Mouse (Mus musculus) urinary bladder, postnatal 14 days (tissue): ENCODE measurements around the gene Gp9.
A peak's percentile ranks its signal among the peaks of the same experiment; 100 is the strongest.

Source experiments
- DNase-seq: peaks from one replicate; pipeline ENCODE4 v3.0.0; 2021; ENCODE audit warnings: low spot score

Gp9 gene

DNA sequence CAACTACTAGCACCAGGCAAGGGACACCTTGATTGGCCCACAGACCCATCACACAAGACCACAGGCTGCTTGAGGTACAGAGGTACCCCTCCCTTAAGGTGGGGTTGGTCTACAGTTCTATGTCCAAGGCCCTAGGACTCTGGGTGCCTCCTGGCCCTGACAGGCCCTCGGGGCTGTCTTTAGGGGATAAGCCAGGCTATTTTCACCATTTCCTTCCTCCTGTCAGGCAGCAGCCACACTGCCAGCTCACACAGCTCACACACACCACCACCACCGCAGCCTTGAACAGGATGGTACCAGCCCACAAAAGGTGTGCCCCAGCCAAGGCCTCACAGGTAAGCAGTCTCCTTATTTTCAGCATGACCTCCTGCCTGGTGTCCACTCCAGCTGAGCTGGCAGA is at the start of gene Gp9:
Gene Gp9 (plus strand): TSS at position 231 of the 400 bp plus-strand sequence.
- DNase-seq: no peak

DNA sequence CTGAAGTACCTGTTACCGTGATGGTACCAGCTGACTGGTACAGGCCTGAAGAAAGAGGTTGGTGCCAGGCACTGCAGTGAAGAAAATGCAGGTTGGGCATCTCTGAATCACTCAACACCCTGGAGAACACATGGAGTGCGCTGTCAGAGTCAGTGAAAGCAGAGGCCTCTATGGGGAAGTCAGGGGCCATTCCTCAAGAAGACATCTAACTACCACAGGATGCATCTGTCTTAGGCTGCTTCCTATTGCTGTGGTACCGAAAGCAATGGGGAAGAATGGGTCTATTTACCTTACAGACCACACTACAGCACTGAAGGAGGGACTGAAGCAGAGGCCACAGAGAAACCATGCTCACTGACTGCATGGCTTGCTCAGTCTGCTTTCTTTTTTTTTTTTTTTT is 49.8 kb upstream of the Gp9 start:
- no peak for DNase-seq

DNA sequence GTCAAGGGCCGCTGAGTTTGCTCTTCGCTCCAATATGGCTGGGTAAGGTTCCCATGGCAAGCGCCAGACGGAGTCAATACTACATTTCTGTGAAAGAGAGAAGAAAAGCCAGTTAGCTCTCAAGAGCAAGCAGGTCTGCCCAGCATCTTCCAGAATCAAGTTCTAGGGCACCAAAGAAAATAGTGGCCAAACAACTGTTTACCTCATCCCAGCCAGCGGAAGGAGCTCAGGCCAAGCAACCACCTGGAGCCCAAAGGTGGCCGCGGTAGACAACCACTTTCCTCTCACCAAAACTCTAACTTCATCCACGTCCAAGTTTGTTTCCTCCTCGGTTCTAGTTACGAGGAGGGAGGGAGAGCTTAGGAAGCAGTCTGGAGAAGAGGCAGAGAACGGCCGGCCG is 47.7 kb upstream of the Gp9 start:
- DNase-seq: no peak

DNA sequence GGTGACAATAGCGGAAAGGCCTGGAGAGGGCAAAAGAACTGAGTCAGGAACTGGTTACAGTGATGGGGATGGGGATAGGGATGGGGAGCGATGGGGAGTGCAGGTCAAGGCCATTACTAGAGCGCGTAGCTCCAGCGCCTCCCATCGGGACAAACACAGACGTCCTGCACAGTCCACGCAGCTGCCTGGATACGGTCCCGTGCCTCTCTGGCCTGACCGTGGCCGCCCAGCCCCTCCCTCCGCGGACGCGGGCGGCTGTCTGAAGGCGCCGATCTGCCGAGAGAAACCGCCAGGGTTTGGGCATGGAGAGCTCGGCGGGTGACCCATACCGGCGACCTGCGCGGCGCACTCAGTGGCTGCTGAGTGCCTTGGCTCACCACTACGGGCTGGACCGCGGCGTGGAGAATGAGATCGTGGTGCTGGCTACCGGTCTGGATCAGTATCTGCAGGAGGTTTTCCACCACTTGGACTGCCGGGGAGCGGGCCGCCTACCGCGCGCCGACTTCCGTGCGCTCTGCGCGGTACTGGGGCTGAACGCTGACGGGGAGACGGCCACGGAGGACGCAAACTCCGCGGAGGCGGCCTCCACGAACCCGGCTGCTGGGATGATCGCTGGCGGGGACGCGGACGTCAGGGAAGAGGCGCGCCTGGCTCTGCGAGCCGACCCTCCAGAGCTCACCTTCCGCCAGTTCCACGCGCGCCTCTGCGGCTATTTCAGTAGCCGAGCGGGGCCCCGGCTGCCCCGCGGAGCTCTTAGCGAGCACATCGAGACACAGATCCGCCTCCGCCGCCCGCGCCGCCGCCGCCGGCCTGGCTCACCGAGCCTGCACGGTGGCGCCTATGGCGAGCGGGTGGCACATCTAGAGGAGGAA is 47.0 kb upstream of the Gp9 start, which contains the start of gene Efcc1:
Gene Efcc1 (plus strand): TSS at position 279 of the 872 bp plus-strand sequence.
- DNase-seq: peak; percentile 70

DNA sequence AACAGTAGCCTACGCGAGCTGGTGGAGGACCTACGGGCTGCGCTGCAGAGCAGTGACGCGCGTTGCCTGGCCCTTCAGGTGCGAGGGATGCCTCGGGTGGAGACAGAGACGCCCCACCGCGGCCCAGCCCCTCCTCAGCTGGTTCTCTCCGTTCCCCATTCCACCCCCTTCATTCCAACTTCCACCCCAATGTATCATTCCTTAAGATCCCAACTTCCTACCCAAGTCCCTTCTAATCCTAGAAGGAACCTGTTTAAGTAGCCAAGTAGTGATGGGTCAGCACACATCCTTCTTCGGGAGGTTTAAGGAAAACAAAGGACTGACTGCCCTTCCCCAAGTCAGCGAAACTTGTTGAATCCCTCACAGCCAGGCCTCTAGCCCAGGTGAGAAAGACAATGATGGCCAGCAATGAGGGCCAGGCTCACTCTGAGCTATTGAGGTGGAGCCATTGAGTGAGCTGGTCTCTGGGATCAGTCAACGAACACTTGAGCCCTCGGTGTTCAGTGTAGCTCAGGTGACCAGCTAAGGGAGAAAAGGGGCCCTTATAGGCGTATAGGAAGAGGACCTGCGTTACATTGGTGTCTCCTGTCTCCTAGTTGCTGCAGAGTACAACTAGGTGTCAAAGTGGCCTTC is 46.3 kb upstream of the Gp9 start:
- DNase-seq: no peak

DNA sequence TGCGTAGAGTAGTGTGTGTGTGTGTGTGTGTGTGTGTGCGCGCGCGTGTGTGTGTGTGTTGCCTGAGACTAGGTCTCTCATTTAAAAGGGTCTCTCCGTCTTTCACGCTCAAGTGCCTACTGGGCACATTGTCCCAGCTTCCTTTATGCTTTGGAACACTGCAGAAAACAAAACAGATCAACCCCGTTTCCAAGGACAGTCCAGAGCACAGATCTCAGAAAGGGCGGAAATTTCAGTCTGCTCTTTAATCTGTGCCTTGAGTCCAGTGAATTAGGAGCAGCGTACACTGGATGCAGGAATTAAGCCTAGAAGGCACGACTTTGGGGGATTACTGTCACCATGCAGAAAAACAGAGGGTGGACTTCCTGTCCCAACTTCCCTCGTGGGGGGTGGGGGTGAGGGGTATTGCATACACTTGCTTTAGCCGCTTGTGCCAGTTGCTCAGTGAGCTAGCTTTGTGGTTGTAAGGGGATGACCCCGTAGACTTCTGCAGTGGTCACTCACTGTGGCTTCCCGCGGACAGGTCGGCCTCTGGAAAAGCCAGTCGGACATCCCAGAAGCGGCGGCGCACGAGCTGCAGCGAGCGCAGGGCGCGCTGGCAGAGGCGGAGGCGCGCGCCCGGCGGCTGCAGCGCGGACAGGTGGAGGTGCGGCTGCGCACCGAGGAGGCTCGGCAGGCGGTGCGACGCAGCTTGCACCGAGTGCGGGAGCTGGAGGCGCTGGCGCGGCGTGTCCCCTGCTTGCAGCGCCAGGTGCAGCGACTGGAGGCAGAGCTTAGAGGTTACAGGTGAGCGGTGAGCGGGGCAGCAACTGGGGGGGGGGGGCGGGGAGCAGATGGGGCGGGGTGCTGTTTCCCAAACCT is 45.5 kb upstream of the Gp9 start:
- no peak for DNase-seq

DNA sequence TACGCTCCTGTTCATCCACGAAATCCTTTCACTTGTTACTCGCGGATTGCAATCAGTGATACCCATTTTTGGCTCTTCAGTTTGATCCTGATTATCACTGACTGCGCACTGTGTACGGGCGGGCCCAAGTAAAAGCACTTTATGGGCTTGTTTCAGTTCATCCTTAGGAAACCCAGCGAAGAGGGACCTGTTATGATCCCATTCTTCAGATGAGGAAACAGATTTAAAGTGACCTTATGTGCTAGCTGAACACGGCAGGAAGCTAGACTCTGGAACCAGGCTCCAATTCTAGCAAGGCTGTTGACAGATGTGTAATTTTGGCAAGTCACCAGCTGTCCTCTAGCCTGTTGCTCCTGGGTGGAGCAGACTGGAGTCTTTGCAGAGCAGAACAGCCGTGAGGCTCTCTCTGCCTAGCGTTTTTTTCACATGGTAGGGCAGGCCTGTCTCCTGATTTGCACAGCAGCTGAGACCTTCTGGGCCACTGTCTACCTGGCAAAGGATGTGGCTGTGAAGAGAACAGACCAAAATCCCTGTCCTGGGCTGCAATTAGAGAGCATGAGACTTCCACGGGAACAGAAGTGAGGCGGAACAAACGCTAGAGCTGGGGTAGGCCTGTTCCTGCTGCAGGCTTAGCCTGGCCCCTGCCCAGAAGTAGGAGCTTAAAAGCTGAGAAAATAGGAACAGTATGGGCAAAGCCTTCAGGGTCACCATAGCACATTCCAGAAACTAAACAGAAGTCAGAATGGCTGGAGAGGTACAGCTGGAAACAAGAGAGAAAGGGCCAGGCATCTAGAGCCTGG is 44.5 kb upstream of the Gp9 start:
- DNase-seq: peak; percentile 21

DNA sequence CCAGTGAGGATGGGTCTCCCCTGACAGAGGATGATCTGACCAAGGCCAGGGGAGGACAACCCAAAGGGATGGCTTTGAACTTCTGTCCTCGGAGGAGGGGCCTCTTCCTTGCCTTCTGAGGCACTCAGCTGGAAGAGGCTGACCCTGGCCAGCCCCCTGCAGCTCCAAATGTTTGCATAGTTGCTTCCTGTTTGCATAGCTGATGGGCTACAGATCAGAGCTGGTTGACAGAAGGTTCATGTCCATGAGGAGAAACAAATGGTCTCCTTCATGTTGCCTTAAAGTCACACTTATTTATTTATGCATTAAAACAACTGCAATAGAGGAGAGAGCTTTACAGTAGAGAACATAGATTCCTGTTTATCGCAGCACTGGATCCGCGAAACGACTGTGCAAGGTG is 43.7 kb upstream of the Gp9 start:
- DNase-seq: no peak

DNA sequence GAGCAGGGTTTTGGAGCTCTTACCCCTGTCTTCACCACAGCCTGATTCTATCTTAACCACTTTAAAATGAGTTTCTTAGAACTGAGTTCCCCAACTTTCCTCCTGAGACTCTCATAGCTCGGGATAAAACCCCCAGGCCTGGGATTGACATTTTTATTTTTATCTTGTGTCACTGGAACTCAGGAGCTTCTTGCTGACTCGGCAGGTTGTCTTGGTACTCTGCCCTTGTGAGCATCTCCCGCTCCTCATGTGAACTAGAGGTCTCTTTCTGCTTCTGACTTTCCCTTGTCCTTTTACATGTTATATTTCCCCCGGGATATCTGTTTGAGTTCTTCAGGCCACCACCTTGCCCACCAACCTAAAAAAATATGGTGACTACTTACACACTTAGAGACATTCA is 40.9 kb upstream of the Gp9 start:
- no peak for DNase-seq

DNA sequence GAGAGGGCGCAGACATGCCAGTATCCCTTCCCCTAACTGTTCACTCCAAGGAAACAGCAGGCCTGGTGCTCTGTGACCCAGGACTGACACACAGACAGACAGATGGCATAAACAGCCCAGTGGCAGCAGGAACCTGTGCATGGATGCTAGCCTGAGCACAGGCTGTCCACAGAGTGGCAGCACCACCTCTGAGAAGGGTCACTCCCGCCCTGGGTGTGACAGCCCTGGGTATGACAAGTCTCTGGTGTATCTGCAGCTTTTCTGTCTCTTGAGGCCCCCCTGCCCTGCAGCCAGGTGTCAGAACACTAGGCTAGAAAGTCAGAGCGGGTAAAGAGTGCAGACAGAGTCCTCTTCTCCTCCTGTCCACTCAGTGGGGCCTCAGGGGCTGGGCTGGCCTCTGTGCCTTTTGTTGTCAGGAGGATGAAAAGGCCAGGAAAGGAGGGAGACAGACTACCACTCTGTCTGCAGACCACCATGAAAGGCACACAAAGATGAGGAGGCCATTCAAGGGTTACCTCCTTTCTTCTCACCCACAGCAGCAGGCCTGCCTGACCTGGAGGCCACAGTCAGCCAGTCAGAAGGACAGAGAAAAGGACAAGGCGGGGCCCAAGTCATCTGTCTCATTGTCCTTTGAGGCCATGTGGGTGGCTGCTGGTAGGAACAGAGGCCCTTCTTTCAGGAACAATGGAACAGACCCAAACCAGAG is 39.8 kb upstream of the Gp9 start:
- DNase-seq: no peak

DNA sequence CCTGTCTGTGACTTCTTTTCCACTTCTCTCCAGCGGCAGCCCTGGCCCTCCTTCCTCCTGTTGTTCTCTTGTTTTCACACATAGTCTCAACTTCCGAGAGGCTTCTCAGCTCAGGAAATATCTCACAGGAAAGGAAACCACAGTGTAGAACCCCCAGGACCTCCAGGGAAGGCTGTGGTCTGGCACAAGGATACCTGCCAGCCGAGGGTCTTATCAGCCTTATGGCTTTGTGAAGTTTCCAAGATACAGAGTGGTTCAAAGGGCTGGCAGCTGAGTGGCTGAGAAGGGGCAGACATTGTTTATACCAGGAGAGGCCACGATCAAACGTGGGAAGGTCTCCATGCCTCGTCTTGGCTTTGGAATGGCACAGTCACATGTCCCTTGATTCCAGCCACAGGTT is 38.0 kb upstream of the Gp9 start:
- no peak for DNase-seq

DNA sequence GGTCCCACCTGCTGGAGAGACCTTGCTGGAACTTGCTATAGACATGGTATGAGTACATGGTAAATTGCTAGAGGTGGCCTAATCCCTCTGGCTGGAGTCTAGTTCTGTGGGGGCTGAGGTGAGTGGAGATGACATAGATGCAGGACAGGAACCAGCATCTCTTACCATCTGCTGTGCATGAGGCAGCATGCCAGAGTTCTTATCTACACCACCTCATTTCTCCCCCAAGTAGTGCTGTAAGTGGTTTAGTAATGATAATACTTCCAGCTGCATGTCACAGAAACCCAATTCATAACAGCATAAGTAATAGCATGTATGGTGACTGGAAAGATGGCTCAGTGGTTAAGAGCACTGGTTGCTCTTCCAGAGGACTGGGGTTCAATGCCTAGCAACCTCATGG is 37.4 kb upstream of the Gp9 start:
- no peak for DNase-seq

DNA sequence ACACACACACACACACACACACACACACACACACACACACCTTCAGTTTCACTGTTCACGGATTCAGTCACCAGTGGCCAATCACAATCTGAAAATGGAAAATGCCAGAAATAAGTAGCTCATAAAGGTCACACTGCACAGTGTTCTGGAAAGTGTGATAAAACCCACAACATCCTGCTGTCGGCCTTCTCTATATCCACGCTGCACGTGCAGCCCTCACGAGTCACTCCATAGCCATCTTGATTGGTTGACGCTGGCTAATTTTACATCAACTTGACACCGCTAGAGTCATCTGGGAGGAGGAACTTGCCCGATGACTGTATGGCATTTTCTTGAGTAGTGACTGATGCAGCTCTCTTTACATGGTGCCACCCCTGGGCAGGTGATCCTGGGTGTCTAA is 35.9 kb upstream of the Gp9 start:
- no peak for DNase-seq

DNA sequence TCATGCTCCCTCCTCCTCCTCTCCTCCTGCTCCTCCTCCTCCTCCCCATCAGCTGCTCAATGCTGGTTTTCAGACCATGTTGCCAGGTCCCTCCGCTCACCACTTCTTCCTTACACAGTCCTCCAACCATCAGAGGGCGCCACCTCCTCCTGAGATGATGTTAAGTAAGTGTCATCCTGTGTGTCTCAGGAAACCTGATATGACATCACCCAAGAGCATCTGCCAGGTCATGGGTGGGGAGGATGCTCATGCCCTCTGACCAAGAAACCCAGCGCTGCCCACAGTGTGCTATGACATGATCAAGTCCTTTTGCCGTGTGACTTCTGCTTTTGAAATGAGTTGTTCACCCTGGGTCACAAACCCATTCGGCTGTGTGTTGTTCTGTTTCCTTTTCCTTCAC is 35.1 kb upstream of the Gp9 start:
- no peak for DNase-seq

DNA sequence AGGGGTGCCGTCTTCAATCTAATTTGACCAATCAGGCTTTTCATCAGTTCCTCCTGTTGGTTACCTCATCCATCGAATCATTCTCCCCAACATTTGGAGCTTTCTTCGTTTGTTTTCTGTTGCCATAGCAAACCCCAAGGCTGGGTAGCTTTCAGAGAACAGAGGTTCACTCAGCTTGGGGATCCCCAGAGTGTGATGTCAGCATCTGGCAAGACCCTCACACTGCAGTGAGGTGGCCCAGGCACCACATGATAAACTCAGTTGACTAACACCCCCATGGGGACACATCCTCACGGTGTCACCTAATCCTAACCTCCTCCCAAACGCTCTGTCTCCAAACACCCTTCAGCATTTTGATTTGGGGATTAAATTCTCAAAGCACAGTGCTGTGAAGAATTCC is 34.6 kb upstream of the Gp9 start:
- no peak for DNase-seq

DNA sequence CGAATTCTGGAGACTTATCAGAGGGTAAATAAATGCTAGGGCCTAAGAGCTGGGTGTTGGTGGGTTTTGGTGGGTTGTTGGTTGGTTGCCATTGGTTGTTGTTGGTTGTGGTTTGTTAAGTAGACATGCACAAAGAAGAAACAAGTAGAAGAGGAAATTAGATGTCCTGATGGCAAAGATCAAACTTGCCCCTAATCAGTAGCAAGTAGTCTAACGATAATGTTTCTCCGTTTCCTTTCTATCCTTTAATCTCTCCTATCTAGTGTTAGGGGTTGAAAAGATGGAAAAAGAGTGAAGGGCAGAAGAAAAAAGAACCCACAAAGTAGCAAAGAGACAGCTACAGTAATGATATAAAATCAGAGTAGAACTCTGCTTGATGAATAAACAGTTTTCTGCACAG is 33.2 kb upstream of the Gp9 start:
- no peak for DNase-seq

DNA sequence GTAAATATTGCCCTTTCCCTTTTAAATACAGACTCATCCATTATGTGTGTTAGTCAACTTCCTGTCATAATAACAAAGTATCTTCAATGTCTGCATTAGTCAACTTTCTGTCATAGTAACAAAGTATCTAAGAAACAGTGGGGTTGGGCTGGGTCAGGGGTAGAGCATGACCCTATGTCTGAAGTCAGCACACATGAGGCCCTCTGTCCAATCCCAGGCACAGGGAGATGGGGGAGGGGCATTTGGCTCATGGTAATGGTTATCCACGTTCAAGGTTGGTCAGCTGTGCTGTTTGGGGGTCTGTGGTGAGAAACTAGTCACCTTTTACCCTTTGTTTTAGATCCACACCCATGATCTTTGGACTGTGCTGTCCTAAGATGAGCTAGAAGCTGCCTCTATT is 32.6 kb upstream of the Gp9 start:
- no peak for DNase-seq

DNA sequence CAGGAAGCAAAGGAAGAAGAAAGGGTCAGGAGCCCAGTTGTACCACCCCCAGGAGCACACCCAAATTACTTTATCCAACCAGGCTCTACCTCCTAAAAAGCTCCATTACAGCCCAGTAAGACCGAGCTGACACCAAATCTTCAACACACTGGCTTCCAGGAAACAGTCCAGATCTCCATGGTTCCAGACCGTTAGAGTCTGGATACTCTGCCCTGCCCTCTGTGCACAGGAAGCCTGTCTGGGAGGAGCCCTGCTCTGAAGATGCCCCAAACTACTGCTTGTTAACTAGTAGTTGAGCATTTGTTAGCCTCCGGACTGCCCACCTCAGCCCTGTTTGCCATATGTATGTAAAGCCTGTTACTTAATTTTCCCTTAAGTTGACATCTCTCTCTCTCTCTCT is 31.8 kb upstream of the Gp9 start:
- DNase-seq: peak; percentile 26

DNA sequence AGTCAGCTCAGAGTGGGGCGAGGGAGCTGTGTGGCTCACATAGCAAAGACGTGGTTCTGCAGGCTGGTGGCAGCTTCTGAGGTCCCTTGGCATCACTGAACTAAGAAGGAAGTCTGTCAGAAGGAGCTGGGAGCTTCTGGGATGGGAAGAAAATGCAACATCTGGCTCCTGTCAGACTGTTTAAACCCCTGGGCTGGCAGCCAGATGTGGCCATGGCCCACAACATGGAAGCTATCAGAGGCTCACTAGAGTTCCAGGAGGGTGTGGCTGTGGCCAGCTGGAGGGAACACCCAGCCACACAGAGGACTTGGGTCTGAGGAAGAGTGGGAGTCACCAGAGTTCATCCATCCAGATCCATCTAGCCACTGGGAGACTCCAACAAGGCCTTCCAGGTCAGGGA is 31.0 kb upstream of the Gp9 start:
- peak; percentile 65 for DNase-seq

DNA sequence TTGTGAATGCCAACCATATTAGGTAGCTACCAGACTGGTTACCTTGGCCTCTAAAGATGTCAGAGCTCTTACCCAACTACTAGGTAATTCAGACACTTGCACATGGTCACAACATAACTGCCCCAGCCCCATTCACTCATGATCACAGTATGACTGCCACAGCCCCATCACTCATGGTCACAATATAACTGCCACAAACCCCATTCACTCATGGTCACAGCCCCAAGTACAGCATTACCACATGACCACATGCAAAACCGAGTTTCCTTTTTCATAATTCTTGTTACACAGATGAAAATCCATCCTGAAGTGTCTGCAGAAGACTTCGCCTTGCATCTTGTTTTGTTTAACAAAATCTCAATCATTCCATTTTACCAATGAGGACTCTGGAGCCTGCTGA is 29.8 kb upstream of the Gp9 start:
- DNase-seq: no peak

DNA sequence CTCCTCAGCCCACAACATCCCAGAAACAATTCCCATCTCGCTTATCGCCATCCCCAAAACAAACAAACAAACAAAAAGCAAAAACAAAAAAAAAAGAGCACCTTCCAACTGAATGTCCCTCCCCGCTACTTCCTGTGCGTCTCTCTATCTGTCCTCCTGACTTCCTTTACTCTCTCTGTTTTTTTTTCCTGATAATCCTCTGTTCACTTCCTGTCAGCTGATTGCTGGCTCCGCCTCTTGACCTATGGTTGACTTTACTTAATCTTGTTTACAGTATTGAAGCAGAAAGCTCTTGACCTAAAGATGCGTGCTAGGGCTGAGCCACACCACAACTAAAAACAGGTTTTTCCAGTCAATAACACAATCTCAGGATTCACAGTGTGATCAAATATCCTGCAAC is 29.3 kb upstream of the Gp9 start:
- DNase-seq: no peak
